Mouse (Mus musculus) C2C12 (cell line): ENCODE results near the gene Sema4a. TPM values are rescaled to one million over a fixed set of nuclear protein-coding genes. Genes with fewer than 3 reads are reported as not detected.

Experiments used
- microRNA-seq: library from miRNA; unstranded; fragments of <30 nt; microRNA quantifications from one replicate; pipeline ENCODE4, GENCODE M21; 2019; ENCODE audit warnings: borderline microRNAs expressed
- polyA plus RNA-seq: library from polyadenylated mRNA; unstranded; fragments of >200 nt; fragmentation: generic; extraction: Trizol; gene quantifications from one replicate; pipeline ENCODE4 v1.2.1, GENCODE M21; 2012; ENCODE audit warnings: missing spikeins

Gene Sema4a
- polyA plus RNA-seq, 1 experiment: 0.69 TPM

Small RNAs within 50 kb of the gene (microRNA-seq; reads per million reads assigned to microRNA genes)
- gene Mir7011: not detected

Other genes starting within 250 kb of the Sema4a start
- not detected for gene Rhbg, start 206.5 kb downstream of the Sema4a start, polyA plus RNA-seq
- gene Gm38392, start 174.0 kb downstream of the Sema4a start, polyA plus RNA-seq: not detected
- 2.3 TPM for gene Tsacc, start 164.2 kb downstream of the Sema4a start, polyA plus RNA-seq
- gene Cct3, start 164.1 kb downstream of the Sema4a start, polyA plus RNA-seq: 628 TPM
- gene Glmp, start 136.2 kb downstream of the Sema4a start, polyA plus RNA-seq: 173 TPM
- gene Tmem79, start 125.0 kb downstream of the Sema4a start, polyA plus RNA-seq: 2.1 TPM
- 84.5 TPM for gene Smg5, start 124.9 kb downstream of the Sema4a start, polyA plus RNA-seq
- gene Paqr6, start 96.6 kb downstream of the Sema4a start, polyA plus RNA-seq: 0.02 TPM
- gene Bglap3, start 88.4 kb downstream of the Sema4a start, polyA plus RNA-seq: 0.51 TPM
- gene Bglap2, start 82.5 kb downstream of the Sema4a start, polyA plus RNA-seq: 4.6 TPM
- gene Bglap, start 76.7 kb downstream of the Sema4a start, polyA plus RNA-seq: 1.6 TPM
- 117 TPM for gene Pmf1, start 50.9 kb downstream of the Sema4a start, polyA plus RNA-seq
- 18.5 TPM for gene Slc25a44, start 36.0 kb downstream of the Sema4a start, polyA plus RNA-seq
- 1,441 TPM for gene Lmna, start 48.8 kb upstream of the Sema4a start, polyA plus RNA-seq
- 14.9 TPM for gene Mex3a, start 71.2 kb upstream of the Sema4a start, polyA plus RNA-seq
- gene Rab25, start 87.1 kb upstream of the Sema4a start, polyA plus RNA-seq: 0.07 TPM
- 136 TPM for gene Lamtor2, start 91.9 kb upstream of the Sema4a start, polyA plus RNA-seq
- 55.9 TPM for gene Ubqln4, start 92.6 kb upstream of the Sema4a start, polyA plus RNA-seq
- gene Ssr2, start 114.7 kb upstream of the Sema4a start, polyA plus RNA-seq: 351 TPM
- gene Arhgef2, start 144.8 kb upstream of the Sema4a start, polyA plus RNA-seq: 88.3 TPM
- 0.05 TPM for gene Rxfp4, start 192.0 kb upstream of the Sema4a start, polyA plus RNA-seq
- gene Khdc4, start 224.6 kb upstream of the Sema4a start, polyA plus RNA-seq: 14.4 TPM